Mouse (Mus musculus) activated CD4-positive, CD25-positive, alpha-beta regulatory T cell, adult 9 weeks (primary cell): Measurements from ENCODE around the gene Efr3b. TPM values are rescaled to one million over a fixed set of nuclear protein-coding genes. Genes with fewer than 3 reads are reported as not detected.

Experiments used
- polyA plus RNA-seq: library from polyadenylated mRNA; unstranded; fragments of 100-300 nt; shearing (Covaris generic); gene quantifications from one replicate; pipeline ENCODE4 v1.2.1, GENCODE M21; 2017

Gene Efr3b
- 0.42 TPM for polyA plus RNA-seq

GRCm38 (mm10) chr12:4038061-4039041 is at the start of gene Efr3b:
Efr3b (minus strand) TSS chr12:4038915.

GRCm38 (mm10) chr12:4082132-4083001 is 43.7 kb upstream of the Efr3b start, which contains the start of gene Dnajc27:
Dnajc27 (plus strand) TSS chr12:4082583.

GRCm38 (mm10) chr12:3954651-3955050 is 84.1 kb downstream of the Efr3b start, which contains the start of gene Pomc:
Pomc (plus strand) TSS chr12:3954951.

Other genes with a start within 250 kb of the Efr3b start
- 35.3 TPM for gene Dnmt3a, start 232.9 kb downstream of the Efr3b start, polyA plus RNA-seq
- 2.1 TPM for gene Pomc, start 84.0 kb downstream of the Efr3b start, polyA plus RNA-seq
- 11.1 TPM for gene Dnajc27, start 43.7 kb upstream of the Efr3b start, polyA plus RNA-seq
- gene Adcy3, start 94.2 kb upstream of the Efr3b start, polyA plus RNA-seq = 6.4 TPM
- 3.7 TPM for gene Ptrhd1, start 195.1 kb upstream of the Efr3b start, polyA plus RNA-seq
- 25.8 TPM for gene Cenpo, start 195.4 kb upstream of the Efr3b start, polyA plus RNA-seq